Mouse (Mus musculus) testis, adult 2 months (tissue): Measurements from ENCODE around the gene Dnajb1.

ENCODE experiments used
- CTCF ChIP-seq: fragments of 200-500 bp; IDR thresholded peaks from 2 replicates; pipeline ENCODE4 v1.5.1; 2012; ENCODE audit warnings: low read depth, mild to moderate bottlenecking, inconsistent platforms, low read length, moderate library complexity; ENCODE audit not compliant: control insufficient read depth, insufficient read depth, insufficient replicate concordance
- POLR2A ChIP-seq: fragments of 200-500 bp; IDR thresholded peaks from 2 replicates; pipeline ENCODE4 v1.6.1; 2012; ENCODE audit warnings: low read depth, mild to moderate bottlenecking, inconsistent platforms, low read length, moderate library complexity; ENCODE audit not compliant: control insufficient read depth

DNA sequence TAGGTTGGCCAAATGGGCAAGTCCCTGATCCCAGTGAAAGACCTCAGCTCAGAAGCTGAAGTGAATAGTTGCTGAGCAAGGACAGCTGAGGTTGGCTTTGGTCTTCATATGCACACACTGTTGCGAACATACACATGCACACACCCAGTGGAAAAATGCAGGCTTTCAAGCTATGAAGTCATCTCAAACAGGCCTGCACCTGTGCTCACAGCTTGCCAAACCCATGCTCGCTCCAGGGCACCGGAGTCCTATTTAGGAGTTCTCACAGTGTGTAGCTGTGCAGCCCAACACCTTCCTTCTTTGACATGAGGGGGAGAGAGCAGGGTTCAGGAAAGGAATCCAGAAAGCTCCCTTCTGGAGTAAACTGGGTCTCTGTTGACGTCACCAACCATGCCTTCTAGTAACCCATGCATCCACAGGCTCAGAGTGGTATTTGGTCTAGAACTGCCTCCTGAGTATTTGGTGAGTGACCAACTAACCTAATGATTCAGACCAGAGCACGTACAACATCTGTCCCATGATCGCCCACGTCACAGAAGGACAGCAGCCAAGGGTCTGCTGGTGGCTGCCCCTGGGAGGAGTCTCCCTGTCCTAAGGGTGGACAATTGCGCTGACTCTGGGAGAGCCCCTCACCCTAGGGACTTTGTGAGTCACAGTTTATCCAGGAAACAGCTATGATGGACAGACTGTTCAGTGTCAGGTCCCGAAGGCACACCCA lies 11.7 kb downstream of the Dnajb1 start:
- TF ChIP-seq POLR2A (no peak), CTCF (no peak)
